Mouse (Mus musculus) erythroblast, embryonic 14.5 days (primary cell): ENCODE measurements around the gene Klk10.

Experiments
- GATA1 ChIP-seq: IDR thresholded peaks from 2 replicates; pipeline ENCODE4 v1.6.1; 2012; ENCODE audit warnings: low read length, inconsistent platforms, mixed read lengths
- TAL1 ChIP-seq: IDR thresholded peaks from 3 replicates; pipeline ENCODE4 v1.6.1; 2012; ENCODE audit warnings: low read length, inconsistent platforms, mixed read lengths

- TF ChIP-seq TAL1 = no peak
- TF ChIP-seq GATA1 = no peak
Observed at GRCm38 (mm10) chr7:43777423-43777822, 3.4 kb upstream of the Klk10 start.
